Mouse (Mus musculus) heart, postnatal 36 days (tissue): Measurements from ENCODE around the gene Ift22. TPM values are rescaled to one million over a fixed set of nuclear protein-coding genes. Genes with fewer than 3 reads are reported as not detected.
"Not testable (repeated sequence)": the region's sequence is repeated elsewhere in the genome, so short reads cannot be mapped to it uniquely, and the experiment has no call there.

Source experiments
- DNase-seq, 2 experiments: peaks; one replicate each; pipeline ENCODE4 v3.0.0; 2021 to 2022
- intact Hi-C: fragments of 180-260 bp; cut with DNase I; formaldehyde crosslinking; loops from one replicate; pipeline ENCODE4 v1.15.1; 2025
- total RNA-seq, 2 experiments: library from RNA; stranded (reverse); gene quantifications; 2 replicates each; pipeline ENCODE4 v1.2.3; 2021

The Ift22 gene
- total RNA-seq, 2 experiments from 2014 or later: 11.0 to 11.6 TPM

- intact Hi-C loops: no loop called here
- no peak for DNase-seq
These were observed 34.8 kb downstream of the Ift22 start for GRCm38 (mm10) chr5:136942781-136943180.

- intact Hi-C loops: no loop called here
- no peak for DNase-seq
These were observed 35.4 kb downstream of the Ift22 start for GRCm38 (mm10) chr5:136943382-136943781.

GRCm38 (mm10) chr5:136945084-136945483 is 37.1 kb downstream of the Ift22 start:
- intact Hi-C loops: no loop called here
- no peak for DNase-seq

GRCm38 (mm10) chr5:136947874-136948273 is 39.9 kb downstream of the Ift22 start:
- intact Hi-C loops: no loop called here
- DNase-seq: no peak

- DNase-seq, intact Hi-C loops: not testable (repeated sequence)
These were observed 41.8 kb downstream of the Ift22 start for GRCm38 (mm10) chr5:136949551-136950336.

GRCm38 (mm10) chr5:136950521-136950920 is 42.6 kb downstream of the Ift22 start:
- no peak for DNase-seq
- intact Hi-C loops: no loop called here

- DNase-seq: no peak
- intact Hi-C loops: no loop called here
These were observed 44.2 kb downstream of the Ift22 start for GRCm38 (mm10) chr5:136952153-136952552.

- intact Hi-C loops: no loop called here
- DNase-seq: peak; percentile 94
These were observed 45.1 kb downstream of the Ift22 start, which contains the start of gene Fis1 for GRCm38 (mm10) chr5:136953015-136953414. Gene Fis1, plus strand, starts transcription at chr5:136953275.

- DNase-seq: peak; percentile 40 to 43
- intact Hi-C loops: no loop called here
These were observed 45.5 kb downstream of the Ift22 start for GRCm38 (mm10) chr5:136953440-136953951.

- intact Hi-C loops: no loop called here
- no peak for DNase-seq
These were observed 47.7 kb downstream of the Ift22 start for GRCm38 (mm10) chr5:136955622-136956021.

GRCm38 (mm10) chr5:136957250-136957649 is 49.3 kb downstream of the Ift22 start:
- intact Hi-C loops: no loop called here
- no peak for DNase-seq

GRCm38 (mm10) chr5:136958991-136959605 is 51.1 kb downstream of the Ift22 start:
- no peak for DNase-seq
- intact Hi-C loops: no loop called here

- intact Hi-C loops: no loop called here
- no peak for DNase-seq
These were observed 52.1 kb downstream of the Ift22 start for GRCm38 (mm10) chr5:136960053-136960452.

- DNase-seq: no peak
- intact Hi-C loops: no loop called here
These were observed 53.5 kb downstream of the Ift22 start for GRCm38 (mm10) chr5:136961334-136961982.

- DNase-seq: peak; percentile 87 to 95
- intact Hi-C loops: loop anchor here (2.0 kb wide), 1 partner anchor 25 kb away; the partner anchor contains the start of gene Plod3
These were observed 54.1 kb downstream of the Ift22 start for GRCm38 (mm10) chr5:136961983-136962461.

- DNase-seq: peak; percentile 85 to 87
- intact Hi-C loops: loop anchor here (2.0 kb wide), 1 partner anchor 24 kb away; the partner anchor contains the start of gene Plod3
These were observed 54.6 kb downstream of the Ift22 start for GRCm38 (mm10) chr5:136962501-136962900.

- intact Hi-C loops: loop anchor here (2.0 kb wide), 1 partner anchor 24 kb away; the partner anchor contains the start of gene Plod3
- no peak for DNase-seq
These were observed 55.1 kb downstream of the Ift22 start for GRCm38 (mm10) chr5:136962966-136963540.
